Mouse (Mus musculus) limb, embryonic 14.5 days (tissue): ENCODE data around the gene Sema4c. TPM values are rescaled to one million over a fixed set of nuclear protein-coding genes. Genes with fewer than 3 reads are reported as not detected.
A peak's percentile ranks its signal among the peaks of the same experiment; 100 is the strongest.

Experiments
- ATAC-seq: fragments of 200-750 bp; cut with Nextera tagmentation; 2 replicates; pipeline ENCODE4 v1.8.0; 2017; ENCODE audit warnings: low read depth, moderate number of reproducible peaks, moderate TSS enrichment; ENCODE audit not compliant: low FRiP score
- DNase-seq: peaks from one replicate; pipeline ENCODE4 v3.0.0-alpha.2; 2015; ENCODE audit warnings: low spot score
- H3K27ac ChIP-seq: fragments of 300-500 bp; sonication (generic); replicated peaks from 2 replicates; pipeline ENCODE4 v1.5.1; 2014; ENCODE audit warnings: low read depth, mild to moderate bottlenecking, low read length, moderate library complexity, mixed read lengths
- H3K27me3 ChIP-seq: fragments of 300-500 bp; sonication (generic); 2 replicates; pipeline ENCODE4 v1.6.1; 2014; ENCODE audit warnings: low read length, mixed read lengths; ENCODE audit not compliant: control insufficient read depth, insufficient read depth
- H3K36me3 ChIP-seq: fragments of 300-500 bp; sonication (generic); 2 replicates; pipeline ENCODE4 v1.6.1; 2014; ENCODE audit warnings: mild to moderate bottlenecking, low read length, moderate library complexity, mixed read lengths; ENCODE audit not compliant: control insufficient read depth, insufficient read depth
- H3K4me1 ChIP-seq: fragments of 300-500 bp; sonication (generic); 2 replicates; pipeline ENCODE4 v1.6.1; 2014; ENCODE audit warnings: antibody characterized with exemption, low read length, mixed read lengths; ENCODE audit not compliant: control insufficient read depth, insufficient read depth
- H3K4me2 ChIP-seq: fragments of 300-500 bp; sonication (generic); replicated peaks from 2 replicates; pipeline ENCODE4 v1.6.1; 2014; ENCODE audit warnings: low read depth, mild to moderate bottlenecking, low read length, moderate library complexity; ENCODE audit not compliant: severe bottlenecking
- H3K4me3 ChIP-seq: fragments of 300-500 bp; sonication (generic); replicated peaks from 2 replicates; pipeline ENCODE4 v1.5.1; 2014; ENCODE audit warnings: low read length
- H3K9ac ChIP-seq: fragments of 300-500 bp; sonication (generic); 2 replicates; pipeline ENCODE4 v1.6.1; 2014; ENCODE audit warnings: mild to moderate bottlenecking, low read depth, low read length, moderate library complexity; ENCODE audit not compliant: severe bottlenecking
- H3K9me3 ChIP-seq: fragments of 300-500 bp; sonication (generic); 2 replicates; pipeline ENCODE4 v1.6.1; 2016; ENCODE audit warnings: low read length; ENCODE audit not compliant: control insufficient read depth
- POLR2A ChIP-seq: fragments of 200-500 bp; IDR thresholded peaks from 2 replicates; pipeline ENCODE4 v1.8.0; 2012; ENCODE audit warnings: inconsistent platforms, mild to moderate bottlenecking, moderate library complexity, borderline replicate concordance; ENCODE audit not compliant: insufficient read depth, insufficient read length; ENCODE audit errors: extremely low read depth
- WGBS: fragments of 180-500 bp; shearing (Covaris S2); extraction: QIAGEN DNeasy Blood & Tissue Kit; methylation state at CpG from one replicate; pipeline ENCODE4 v1.1.7; 2014; 5-methylcytosine and 5-hydroxymethylcytosine counted together
- microRNA-seq: library from miRNA; unstranded; fragments of <30 nt; microRNA quantifications from one replicate; pipeline ENCODE4, GENCODE M21; 2016
- polyA plus RNA-seq, 2 experiments: library from polyadenylated mRNA; depleted of rRNA in 1 of 2; stranded (reverse) in 1 of 2; unstranded in 1 of 2; fragments of >200 nt; fragmentation: Nextera tagmentation in 1 of 2; extraction: Ambion mirVana in 1 of 2; gene quantifications; 2 replicates each; pipeline versions ENCODE4 v1.2.1 to v1.2.3; 2012 to 2014

Sema4c gene
- polyA plus RNA-seq, 2 experiments: 2.0 to 45.9 TPM

DNA sequence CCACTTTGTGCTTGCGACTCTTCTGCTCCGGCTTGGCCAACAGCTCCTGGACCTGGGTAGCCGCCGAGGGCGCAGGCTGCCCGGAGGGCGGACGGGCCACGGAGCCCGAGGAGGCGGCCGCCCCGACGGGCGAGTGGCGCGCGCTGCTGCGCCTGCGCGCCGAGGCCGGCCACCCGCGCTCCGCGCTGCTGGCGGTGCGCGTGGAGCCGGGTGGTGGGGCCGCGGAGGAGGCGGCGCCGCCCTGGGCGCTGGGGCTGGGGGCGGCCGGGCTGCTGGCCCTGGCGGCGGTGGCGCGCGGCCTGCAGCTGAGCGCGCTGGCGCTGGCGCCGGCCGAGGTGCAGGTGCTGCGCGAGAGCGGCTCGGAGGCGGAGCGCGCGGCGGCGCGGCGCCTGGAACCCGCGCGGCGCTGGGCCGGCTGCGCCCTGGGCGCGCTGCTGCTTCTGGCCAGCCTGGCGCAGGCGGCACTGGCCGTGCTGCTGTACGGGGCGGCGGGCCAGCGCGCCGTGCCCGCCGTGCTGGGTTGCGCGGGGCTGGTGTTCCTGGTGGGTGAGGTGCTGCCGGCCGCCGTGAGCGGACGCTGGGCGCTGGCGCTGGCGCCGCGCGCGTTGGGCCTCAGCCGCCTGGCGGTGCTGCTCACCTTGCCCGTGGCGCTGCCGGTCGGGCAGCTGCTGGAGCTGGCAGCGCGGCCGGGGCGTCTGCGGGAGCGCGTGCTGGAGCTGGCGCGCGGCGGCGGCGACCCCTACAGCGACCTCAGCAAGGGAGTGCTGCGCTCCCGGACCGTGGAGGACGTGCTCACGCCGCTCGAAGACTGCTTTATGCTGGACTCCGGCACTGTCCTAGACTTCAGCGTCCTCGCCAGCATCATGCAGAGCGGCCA, 45.8 kb downstream of the Sema4c start:
- peak; percentile 70 for ATAC-seq
- DNase-seq: peak; percentile 22

DNA sequence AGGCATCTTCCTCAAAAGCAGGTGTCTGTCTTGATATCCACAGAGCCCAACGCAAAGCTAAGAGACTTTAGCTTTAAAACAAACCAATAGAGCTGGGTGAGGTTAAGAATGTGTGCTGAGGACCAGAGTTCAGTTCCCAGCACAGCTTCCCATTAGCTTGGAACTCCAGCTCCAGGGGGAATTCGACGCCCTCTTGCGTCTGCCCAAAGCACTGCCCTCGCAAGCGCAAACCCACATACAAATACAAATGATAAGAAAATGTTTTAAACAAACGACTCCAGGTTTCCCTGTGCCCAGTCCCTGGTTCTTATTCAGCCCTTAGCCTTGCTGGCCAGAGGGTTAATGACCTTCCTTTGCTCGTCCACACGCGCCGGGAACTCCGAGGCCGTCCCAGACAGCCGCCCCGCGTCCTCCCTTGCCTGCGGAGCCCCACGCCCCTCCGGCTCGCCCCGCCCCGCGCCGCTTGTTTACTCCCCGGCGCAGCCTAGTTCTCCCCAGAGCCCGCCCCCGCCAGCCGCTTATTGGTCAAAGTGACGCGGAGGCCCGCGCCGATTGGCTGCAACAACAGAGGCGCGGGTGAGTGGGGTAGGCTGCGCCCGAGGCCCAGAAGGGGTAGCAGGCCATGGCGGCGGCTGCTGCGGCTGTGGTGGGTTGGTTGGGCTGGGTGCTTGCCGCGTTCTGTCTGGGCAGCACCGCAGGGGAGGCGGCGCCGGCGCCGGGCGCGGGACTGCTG, 46.7 kb downstream of the Sema4c start, which contains the start of gene Cnnm3:
Gene Cnnm3 (plus strand): TSS at position 579 of the 733 bp plus-strand sequence.
- peak; percentile 83 for TF ChIP-seq POLR2A
- ATAC-seq (peak; percentile 98), DNase-seq (peak; percentile 97)
- Histone ChIP-seq H3K27me3 (no peaks in the 10 kb centered on the region), H3K27ac (peak within 1 kb of the TSS; percentile 99), H3K4me3 (peak within 1 kb of the TSS; percentile 94), H3K9me3 (no peaks in the 10 kb centered on the region), H3K4me1 (peaks cover 19% of the 10 kb centered on the region), H3K9ac (peak within 1 kb of the TSS; percentile 84), H3K4me2 (peak within 1 kb of the TSS; percentile 93), H3K36me3 (peaks cover 26% of the 10 kb centered on the region)
- 3% methylated on average over 38 of the region's 51 CpGs for WGBS

More for the DNA sequence above, 45.8 kb downstream of the Sema4c start:
- H3K4me3 ChIP-seq: peak overlapping the region; percentile 94
- under 1% methylated on average over 42 of the region's 126 CpGs for WGBS
- peak overlapping the region; percentile 84 for H3K9ac ChIP-seq
- peak overlapping the region; percentile 93 for H3K4me2 ChIP-seq
- TF ChIP-seq POLR2A: no peak
- H3K4me1 ChIP-seq: peaks cover 19% of the 10 kb centered on the region
- H3K36me3 ChIP-seq: peaks cover 22% of the 10 kb centered on the region; the same call in 1 of the 2 replicates
- no peaks in the 10 kb centered on the region for H3K27me3 ChIP-seq
- no peaks in the 10 kb centered on the region for H3K9me3 ChIP-seq
- peak overlapping the region; percentile 99 for H3K27ac ChIP-seq

DNA sequence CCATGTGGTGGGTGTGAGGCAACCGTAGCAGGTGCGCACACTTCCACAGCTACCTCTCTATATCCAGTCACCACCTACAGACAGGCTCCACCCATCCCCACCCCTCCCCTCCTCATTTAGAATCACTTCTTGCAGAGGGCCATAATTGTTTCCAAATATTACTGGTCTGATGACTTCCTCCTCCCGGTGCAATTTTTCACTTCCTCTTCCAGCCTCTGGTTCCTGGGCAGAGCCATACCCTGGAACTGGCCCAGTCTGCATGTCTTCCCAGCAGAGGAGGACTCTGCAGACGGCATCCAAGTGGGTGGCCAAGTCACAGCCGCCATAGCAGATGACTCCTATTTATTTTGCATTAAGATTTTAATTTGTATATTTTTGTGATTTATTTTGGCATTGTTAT, 49.9 kb downstream of the Sema4c start:
- no peak overlapping the region for H3K27ac ChIP-seq
- peaks cover 3% of the 10 kb centered on the region for H3K4me1 ChIP-seq
- H3K27me3 ChIP-seq: no peaks in the 10 kb centered on the region
- no peak overlapping the region for H3K4me2 ChIP-seq
- peaks cover 42% of the 10 kb centered on the region for H3K36me3 ChIP-seq
- TF ChIP-seq POLR2A: no peak
- no peak overlapping the region for H3K4me3 ChIP-seq
- H3K9ac ChIP-seq: no peak overlapping the region
- 81% methylated on average over 5 of the region's 5 CpGs for WGBS
- DNase-seq (no peak), ATAC-seq (no peak)
- no peaks in the 10 kb centered on the region for H3K9me3 ChIP-seq

DNA sequence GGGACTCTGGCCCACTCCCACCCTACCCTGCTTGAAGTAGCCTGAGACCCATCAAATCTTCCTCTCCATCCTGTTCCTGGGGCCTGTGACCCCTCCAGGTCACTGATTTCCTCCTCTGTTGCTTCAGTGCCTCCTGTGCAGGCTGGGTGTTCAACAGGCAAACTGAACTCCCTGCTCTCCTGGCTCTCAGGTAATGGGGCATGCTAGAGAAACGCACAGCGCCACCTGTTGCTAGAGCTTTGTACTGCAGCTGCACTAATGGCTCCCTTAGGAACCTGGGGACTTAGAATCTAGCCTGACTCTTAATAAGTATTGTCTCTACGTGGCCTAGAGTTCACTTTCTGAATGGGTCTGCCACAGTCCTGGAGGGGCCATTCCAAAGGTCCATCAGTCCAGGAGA, 56.9 kb downstream of the Sema4c start:
- Histone ChIP-seq H3K4me3 (no peak overlapping the region), H3K9ac (no peak overlapping the region), H3K27me3 (no peaks in the 10 kb centered on the region), H3K9me3 (no peaks in the 10 kb centered on the region), H3K27ac (no peak overlapping the region), H3K36me3 (peaks cover 49% of the 10 kb centered on the region), H3K4me2 (no peak overlapping the region), H3K4me1 (no peaks in the 10 kb centered on the region)
- DNase-seq: peak; percentile 81
- ATAC-seq: no peak
- WGBS: 8% methylated on average over 3 of the region's 3 CpGs
- TF ChIP-seq POLR2A: peak; percentile 33; the same call in 1 of the 2 replicates

Small RNAs within 50 kb of the gene (microRNA-seq; reads per million reads assigned to microRNA genes)
- gene Gm47280: not detected

Other genes starting within 250 kb of the Sema4c start
- 63.5 and 75.2 TPM in 2 replicates for gene Kansl3, start 189.2 kb downstream of the Sema4c start, polyA plus RNA-seq (2012; rRNA removed)
- 38.6 and 43.9 TPM in 2 replicates for gene Kansl3, start 189.2 kb downstream of the Sema4c start, polyA plus RNA-seq (2014; fragmentation: Nextera tagmentation; extraction: Ambion mirVana)
- 0.03 and 0.04 TPM in 2 replicates for gene Fer1l5, start 186.1 kb downstream of the Sema4c start, polyA plus RNA-seq (2012; rRNA removed)
- 0.50 and 0.80 TPM in 2 replicates for gene Fer1l5, start 186.1 kb downstream of the Sema4c start, polyA plus RNA-seq (2014; fragmentation: Nextera tagmentation; extraction: Ambion mirVana)
- 32.2 and 40.7 TPM in 2 replicates for gene Lman2l, start 113.1 kb downstream of the Sema4c start, polyA plus RNA-seq (2012; rRNA removed)
- gene Lman2l, start 113.1 kb downstream of the Sema4c start, polyA plus RNA-seq (2014; fragmentation: Nextera tagmentation; extraction: Ambion mirVana): 26.7 and 30.7 TPM in 2 replicates
- gene Cnnm4, start 86.7 kb downstream of the Sema4c start, polyA plus RNA-seq (2012; rRNA removed): 7.3 and 9.4 TPM in 2 replicates
- 13.1 and 15.1 TPM in 2 replicates for gene Cnnm4, start 86.7 kb downstream of the Sema4c start, polyA plus RNA-seq (2014; fragmentation: Nextera tagmentation; extraction: Ambion mirVana)
- gene Cnnm3, start 46.5 kb downstream of the Sema4c start, polyA plus RNA-seq (2012; rRNA removed): 22.5 and 25.9 TPM in 2 replicates
- gene Cnnm3, start 46.5 kb downstream of the Sema4c start, polyA plus RNA-seq (2014; fragmentation: Nextera tagmentation; extraction: Ambion mirVana): 6.4 and 6.8 TPM in 2 replicates
- 27.4 and 32.8 TPM in 2 replicates for gene Ankrd23, start 21.5 kb downstream of the Sema4c start, polyA plus RNA-seq (2012; rRNA removed)
- gene Ankrd23, start 21.5 kb downstream of the Sema4c start, polyA plus RNA-seq (2014; fragmentation: Nextera tagmentation; extraction: Ambion mirVana): 9.9 and 11.6 TPM in 2 replicates
- gene Gm42417, start 18.9 kb downstream of the Sema4c start, polyA plus RNA-seq (2012; rRNA removed): 0.47 TPM in 1 of 2 replicates, not detected in the other
- gene Gm42417, start 18.9 kb downstream of the Sema4c start, polyA plus RNA-seq (2014; fragmentation: Nextera tagmentation; extraction: Ambion mirVana): not detected in 2 replicates
- 22.4 and 26.2 TPM in 2 replicates for gene Ankrd39, start 10.9 kb downstream of the Sema4c start, polyA plus RNA-seq (2012; rRNA removed)
- gene Ankrd39, start 10.9 kb downstream of the Sema4c start, polyA plus RNA-seq (2014; fragmentation: Nextera tagmentation; extraction: Ambion mirVana): 22.5 and 22.9 TPM in 2 replicates
- 0.67 and 1.1 TPM in 2 replicates for gene Fam178b, start 124.8 kb upstream of the Sema4c start, polyA plus RNA-seq (2012; rRNA removed)
- gene Fam178b, start 124.8 kb upstream of the Sema4c start, polyA plus RNA-seq (2014; fragmentation: Nextera tagmentation; extraction: Ambion mirVana): 1.1 and 1.5 TPM in 2 replicates
- 291 and 342 TPM in 2 replicates for gene Cox5b, start 133.1 kb upstream of the Sema4c start, polyA plus RNA-seq (2012; rRNA removed)
- 544 and 588 TPM in 2 replicates for gene Cox5b, start 133.1 kb upstream of the Sema4c start, polyA plus RNA-seq (2014; fragmentation: Nextera tagmentation; extraction: Ambion mirVana)
- 0.10 TPM in 1 of 2 replicates, not detected in the other for gene 4933424G06Rik, start 151.8 kb upstream of the Sema4c start, polyA plus RNA-seq (2012; rRNA removed)
- gene 4933424G06Rik, start 151.8 kb upstream of the Sema4c start, polyA plus RNA-seq (2014; fragmentation: Nextera tagmentation; extraction: Ambion mirVana): not detected in 2 replicates
- 162 and 189 TPM in 2 replicates for gene Actr1b, start 156.1 kb upstream of the Sema4c start, polyA plus RNA-seq (2012; rRNA removed)
- 85.7 and 93.1 TPM in 2 replicates for gene Actr1b, start 156.1 kb upstream of the Sema4c start, polyA plus RNA-seq (2014; fragmentation: Nextera tagmentation; extraction: Ambion mirVana)
- gene Zap70, start 203.4 kb upstream of the Sema4c start, polyA plus RNA-seq (2012; rRNA removed): 0.88 and 1.2 TPM in 2 replicates
- gene Zap70, start 203.4 kb upstream of the Sema4c start, polyA plus RNA-seq (2014; fragmentation: Nextera tagmentation; extraction: Ambion mirVana): 0.54 and 0.91 TPM in 2 replicates